Mouse (Mus musculus) retina, postnatal 1 day (tissue): Measurements from ENCODE around the gene Psmf1.

Source experiments
- DNase-seq: peaks from one replicate; pipeline ENCODE4 v3.0.0-alpha.2; 2012

Gene Psmf1

GRCm38 (mm10) chr2:151743845-151744244 is at the start of gene Psmf1:
TSS of gene Psmf1 (minus strand) at chr2:151744186.
- DNase-seq: no peak

DNA sequence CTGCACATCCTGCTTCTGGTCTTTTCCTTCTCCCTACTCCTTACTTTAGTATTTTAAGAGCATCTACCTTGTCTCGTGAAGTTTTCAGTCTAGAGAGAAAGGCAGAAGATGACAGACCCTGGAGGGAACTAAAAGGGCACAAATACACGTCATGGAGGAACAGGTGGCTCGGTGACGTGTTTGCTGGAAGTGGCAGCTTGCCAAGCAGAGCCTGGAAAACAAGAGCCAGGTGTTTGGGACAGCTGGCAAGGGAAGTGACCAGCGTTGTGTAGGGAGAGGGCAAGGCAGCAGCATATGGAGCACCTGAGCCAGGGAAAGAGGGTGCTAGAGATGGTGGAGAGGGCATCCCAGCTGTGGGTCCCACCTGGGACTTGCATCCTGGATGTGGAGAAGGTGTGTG is 47.2 kb upstream of the Psmf1 start:
- DNase-seq: no peak

DNA sequence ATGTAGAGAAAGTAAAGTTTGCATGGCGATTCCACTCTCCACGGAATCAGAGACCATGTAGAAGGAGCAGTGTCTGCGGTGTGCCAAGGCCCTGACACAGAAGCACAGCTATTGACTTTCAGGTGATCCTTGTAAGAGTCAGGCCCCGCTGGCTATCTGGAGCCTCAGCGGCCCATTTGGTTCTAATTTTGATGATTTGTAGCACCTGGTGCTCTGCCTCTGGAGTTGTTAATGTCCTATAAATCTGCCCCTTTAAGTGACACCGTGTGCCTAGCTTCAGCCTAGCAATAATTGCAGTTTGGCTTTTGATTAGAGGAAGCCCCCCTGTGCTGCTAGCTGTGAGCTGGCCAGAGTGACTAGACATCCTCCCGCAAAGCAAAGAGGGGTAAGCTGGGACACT is 46.2 kb upstream of the Psmf1 start:
- DNase-seq: no peak

DNA sequence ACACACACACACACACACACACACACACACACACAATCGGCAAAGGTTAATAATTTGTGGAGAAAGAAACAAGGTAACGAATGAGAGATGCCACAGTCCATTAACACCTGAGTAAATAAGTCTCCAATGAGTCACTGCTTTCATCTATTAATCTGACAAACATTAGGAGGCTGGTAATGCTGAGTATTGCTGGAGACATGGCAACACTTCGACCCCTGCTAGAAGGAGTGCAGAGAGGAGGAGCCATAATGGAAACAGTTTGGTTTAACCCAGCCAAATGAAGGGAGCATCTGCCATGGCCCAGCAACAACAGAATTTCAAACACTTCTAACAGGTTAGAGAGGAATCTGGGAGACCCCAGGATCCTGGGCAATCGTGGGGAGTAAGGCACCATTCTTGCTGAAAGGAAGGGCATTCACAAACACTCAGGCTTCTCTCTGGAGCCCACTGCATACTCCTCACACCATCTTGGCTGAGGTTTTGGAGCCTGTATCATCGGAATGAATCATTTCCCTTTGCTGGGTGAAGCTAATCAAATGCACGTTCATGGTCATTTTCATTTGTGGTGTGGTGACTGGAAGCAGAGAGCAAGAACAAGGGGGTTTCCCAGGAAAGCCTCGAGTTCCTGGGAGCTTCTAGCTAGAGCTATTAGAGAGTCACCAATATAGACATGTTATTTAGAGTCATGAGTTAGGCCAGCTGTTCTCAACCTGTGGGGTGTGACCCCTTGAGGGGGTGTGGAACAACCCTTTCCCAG is 44.4 kb upstream of the Psmf1 start:
- no peak for DNase-seq

GRCm38 (mm10) chr2:151783493-151783892 is 39.5 kb upstream of the Psmf1 start:
- no peak for DNase-seq

- DNase-seq: no peak
Observed at GRCm38 (mm10) chr2:151777366-151777765, 33.4 kb upstream of the Psmf1 start.

DNA sequence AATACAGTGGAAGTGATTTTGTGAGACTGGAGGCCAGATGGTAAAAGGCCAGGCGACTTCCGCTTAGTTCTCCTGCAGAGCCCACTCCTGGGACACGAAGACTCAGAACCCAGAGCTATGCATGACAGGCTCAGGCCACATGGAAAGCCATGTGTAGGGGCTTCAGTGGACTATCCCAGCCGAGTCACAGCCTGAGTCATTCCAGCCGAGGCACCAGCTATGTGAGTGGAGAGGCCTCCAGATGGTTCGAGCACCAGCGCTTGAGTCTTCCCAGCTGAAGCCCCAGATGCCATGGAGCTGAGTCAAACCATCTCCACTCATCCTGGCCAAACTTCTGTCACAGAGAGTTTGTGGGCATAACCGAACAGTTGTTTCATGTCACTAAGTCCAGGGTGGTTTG is 29.5 kb upstream of the Psmf1 start:
- DNase-seq: no peak

DNA sequence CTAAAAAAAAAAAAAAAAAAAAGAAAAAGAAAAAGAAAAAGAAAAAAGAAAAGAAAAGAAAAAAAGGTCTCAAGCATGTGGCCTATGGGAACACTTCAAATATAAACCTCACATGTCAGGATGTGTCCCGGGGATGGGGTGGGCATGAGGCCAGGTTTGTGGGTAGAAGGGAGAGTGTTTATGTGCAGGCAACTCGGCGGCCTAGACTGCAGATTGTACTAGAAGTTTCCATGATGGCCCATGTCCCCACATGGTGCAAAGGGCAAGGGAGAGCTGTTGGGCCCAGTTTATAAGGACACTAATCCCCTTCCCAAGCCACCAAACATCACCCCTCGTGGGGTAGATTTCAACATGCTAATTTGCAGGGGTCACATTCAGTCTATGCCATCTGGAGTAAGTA is 28.2 kb upstream of the Psmf1 start:
- DNase-seq: no peak

DNA sequence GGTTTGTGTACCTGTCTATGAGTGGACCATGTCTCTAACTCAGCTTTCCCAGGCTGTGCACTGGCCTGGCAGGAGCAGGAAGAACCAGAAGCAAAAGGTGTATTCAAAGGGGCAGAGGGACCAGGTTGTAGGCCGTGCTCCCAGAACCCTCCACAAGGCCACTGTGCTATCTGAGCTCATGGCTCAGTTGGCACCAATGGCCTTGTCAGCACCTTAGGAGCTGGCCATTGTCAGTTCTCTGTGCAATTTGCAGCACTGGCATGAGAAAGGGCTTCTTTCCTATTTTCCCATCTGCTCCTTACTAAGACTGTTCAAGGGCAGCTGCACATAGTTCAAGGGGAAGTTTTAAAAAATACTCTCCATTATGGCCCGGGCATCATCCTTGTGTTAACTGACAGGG is 20.6 kb upstream of the Psmf1 start:
- no peak for DNase-seq

DNA sequence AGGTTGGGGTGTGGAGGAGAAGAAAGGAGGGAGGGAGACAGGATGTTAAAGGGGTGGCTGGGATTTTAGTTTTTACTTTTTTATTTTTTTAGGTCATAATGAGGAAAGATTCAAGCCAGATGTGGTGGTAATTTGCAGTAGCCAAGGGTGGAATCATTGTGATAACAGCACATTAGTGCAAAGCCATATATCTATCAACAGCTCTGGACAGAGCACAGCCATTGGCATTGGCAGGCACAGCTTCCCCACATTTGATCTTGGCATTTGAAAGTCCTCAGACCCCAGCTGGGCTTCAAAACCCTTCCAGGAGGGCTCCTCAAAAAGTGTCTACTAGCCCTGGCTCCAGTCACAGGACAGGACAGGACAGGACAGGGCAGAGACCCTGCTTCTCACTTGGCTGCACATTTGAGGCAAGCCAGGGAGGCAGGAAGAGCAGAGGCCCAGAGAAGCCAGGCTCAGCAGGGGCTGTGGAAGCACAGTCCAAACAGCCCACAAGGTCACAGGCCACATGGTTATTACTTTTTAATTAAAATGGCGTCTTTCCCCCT is 14.9 kb upstream of the Psmf1 start:
- no peak for DNase-seq

DNA sequence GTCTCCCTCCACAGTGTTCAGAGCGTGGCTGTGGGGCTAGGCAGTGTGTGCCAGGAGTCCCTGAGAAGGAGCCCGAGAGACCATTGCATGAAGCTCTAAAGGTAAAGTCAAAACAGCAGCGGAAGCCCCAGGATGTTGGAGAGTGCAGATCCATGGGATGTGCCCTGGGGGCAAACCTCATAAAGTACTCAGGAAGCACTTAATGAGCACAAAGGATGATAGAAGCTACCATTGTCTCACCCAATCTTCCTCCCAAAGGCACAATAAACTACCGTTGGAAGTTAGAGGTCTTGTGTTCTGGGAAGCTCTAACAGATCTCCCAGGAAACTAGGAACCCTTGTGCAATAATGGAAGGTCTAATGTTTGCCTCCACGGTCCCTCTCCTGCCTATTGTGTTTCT is 13.5 kb upstream of the Psmf1 start:
- peak; percentile 29 for DNase-seq

DNA sequence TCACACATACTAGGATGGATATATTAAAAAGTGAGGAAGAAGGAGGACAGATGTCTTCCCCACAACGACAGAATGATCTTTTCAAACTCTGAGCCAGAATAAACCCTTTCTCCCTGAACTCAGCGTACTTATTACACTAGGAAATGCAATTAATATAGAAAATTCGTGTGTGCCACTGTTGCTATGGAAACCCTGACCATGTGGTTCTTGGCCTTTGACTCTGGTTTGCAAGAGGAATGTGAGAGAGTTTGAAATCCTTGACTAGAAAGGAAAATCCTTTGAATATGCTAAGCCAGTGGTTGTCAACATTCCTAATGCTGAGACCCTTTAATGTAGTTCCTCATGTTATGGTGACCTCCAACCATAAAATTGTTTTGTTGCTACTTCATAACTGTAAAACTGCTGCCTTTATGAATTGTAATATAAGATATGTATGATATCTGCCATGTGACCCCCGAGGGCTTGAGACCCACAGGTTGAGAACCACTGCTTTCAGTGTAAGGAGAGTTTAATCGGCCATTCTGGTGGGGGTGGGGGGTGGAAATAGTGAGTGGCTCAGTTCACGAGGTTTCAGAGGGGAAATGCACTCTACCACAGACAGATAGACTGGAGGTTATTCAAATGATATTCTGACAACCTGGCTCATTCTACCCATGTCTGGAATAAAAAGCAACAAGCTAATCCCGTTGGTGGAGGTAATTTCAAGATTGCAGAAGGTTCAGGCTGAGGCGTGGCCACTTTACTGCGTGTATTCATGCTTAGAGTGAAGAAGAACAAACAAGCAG is 12.5 kb upstream of the Psmf1 start:
- DNase-seq: no peak

DNA sequence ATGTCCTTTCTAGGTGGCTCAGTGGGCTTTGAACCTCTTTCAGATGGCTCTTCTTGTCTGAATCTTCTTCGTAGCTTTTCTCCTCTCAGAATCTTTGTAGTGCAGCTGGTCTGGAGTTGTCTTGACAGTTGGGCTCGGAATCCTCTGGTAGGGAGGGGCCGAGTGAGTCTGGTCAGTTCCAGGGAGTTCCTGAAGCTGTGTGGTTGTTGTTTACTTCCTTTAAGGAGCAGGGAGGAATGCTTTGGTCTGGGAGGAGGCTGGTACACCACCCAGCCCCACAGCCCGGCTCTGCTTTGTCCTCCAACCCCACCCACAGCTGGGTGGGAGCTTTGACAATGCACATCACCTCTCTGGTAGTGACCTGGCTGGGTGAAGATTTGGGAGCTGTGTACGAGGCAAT is 7.3 kb upstream of the Psmf1 start:
- no peak for DNase-seq

DNA sequence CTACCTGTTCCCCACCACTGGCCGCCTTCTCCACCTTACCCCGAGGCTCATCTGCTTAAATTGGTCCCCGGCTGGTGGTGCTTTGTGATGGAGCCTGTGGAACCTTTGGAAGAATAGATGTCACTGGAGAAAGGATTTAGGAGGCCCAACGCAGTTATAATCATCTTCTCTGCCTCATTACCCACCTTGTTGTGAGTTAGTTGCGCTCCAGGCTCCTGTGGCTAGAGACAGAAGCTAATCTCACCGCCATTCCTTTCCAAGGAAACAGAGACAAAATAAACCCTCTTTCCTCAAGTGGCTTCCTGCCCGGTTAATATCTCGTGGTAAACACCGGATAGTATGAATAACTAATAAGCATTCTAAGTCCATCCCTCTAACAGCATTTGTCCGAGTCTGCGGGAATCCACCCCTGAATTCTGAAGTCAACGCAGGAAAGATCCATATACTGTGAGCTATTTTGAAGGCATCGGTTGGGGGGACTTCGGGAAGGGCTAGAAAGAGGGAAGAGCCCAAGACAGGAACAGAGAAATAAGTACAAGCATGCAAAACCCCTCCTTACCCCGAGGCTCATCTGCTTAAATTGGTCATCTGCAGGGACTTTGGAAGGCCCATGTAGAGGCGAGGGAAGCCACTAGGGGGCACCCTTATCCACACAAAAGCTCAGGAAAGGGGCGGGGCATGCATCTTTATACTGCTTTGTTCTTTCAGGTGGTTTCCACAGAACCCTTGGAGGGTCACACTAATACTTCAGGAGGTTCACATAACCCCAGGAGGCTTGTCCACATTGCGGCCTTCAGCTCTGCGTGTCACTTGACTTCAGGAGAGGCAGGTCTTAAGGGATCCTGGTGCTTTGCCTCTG is 4.1 kb upstream of the Psmf1 start:
- DNase-seq: peak; percentile 87

GRCm38 (mm10) chr2:151742850-151743679 is 921 bp downstream of the Psmf1 start:
- no peak for DNase-seq

DNA sequence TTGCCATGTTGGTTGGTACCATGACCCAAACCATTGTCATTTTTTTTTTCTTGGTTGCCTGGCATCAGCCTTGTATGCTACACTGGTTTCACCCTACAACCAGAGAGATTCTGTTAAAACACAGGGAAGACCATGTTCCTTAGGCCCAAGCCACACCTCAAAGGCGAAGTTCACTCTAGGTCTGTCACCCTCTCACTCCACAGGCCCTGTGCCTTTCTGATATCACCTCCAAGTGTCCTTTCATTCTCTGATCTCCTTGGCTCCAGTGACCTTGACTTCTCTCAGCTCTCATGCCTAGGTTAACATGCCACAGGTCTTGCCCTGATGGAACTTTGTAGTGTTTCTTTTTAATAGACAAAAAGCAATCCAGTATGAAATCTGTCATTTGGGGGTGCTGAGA is 1.9 kb downstream of the Psmf1 start:
- no peak for DNase-seq

- peak; percentile 93 for DNase-seq
Observed at GRCm38 (mm10) chr2:151740741-151741526, 3.1 kb downstream of the Psmf1 start.

DNA sequence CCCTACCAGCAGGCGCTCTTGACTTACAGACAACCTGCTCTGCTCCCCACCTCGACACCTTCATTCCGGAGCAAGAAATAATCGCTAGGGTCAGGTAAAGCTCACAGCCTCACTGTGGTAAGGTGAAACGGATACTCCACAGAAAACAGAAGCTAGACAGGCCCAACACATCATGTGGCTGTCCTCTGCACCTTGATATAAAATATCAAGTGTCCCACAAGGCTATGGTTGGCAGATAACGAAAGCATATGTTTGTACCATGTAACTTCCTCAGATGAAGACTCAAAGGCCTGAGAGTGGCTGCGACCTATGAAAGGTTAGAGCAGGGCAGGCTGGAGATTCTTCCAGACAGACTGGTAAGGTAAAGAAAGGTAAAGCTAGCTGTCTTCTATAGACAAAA is 4.5 kb downstream of the Psmf1 start:
- DNase-seq: no peak

DNA sequence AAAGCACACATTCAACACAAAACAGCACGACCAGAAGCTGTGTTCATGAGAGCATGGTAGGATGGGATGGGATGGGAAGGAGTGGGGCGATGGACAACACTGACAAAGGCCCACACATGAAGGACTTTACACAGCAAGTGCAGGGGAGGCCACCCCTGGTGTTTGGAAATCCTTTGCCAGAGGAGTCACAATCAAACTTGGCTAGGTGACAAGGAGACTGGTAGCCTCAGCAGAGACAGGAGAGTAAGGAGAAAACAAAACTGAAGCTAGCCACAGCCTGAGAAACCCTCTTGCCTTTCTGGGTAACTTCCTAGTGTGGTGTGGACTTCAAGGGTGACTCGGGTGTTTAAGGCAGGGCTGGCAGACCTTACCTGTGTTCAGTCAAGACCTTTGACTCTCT is 4.9 kb downstream of the Psmf1 start:
- DNase-seq: no peak

DNA sequence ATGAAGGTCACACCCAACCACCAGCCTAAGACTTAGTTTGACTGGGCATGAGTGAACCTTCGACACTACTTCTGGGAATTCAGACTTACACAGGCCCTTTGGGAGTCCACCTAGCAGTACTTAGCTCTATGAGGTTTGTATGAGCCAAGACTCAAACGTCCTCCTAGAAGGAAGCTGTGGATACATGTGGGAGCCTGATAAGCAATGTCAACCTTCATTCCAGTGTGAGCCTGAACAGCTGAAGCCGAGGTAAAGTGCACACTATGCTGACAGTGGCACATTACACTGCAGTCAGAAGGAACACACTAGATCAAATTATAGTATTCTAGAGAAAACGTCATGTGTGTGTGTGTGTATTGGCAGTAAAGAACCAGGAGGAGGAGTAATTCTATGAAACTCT is 5.5 kb downstream of the Psmf1 start:
- DNase-seq: no peak

GRCm38 (mm10) chr2:151735422-151735821 is 8.6 kb downstream of the Psmf1 start:
- no peak for DNase-seq
